Mouse (Mus musculus): ENCODE data around the gene Tecr. TPM values are rescaled to one million over a fixed set of nuclear protein-coding genes. Genes with fewer than 3 reads are reported as not detected.
"Not testable (repeated sequence)": the region's sequence is repeated elsewhere in the genome, so short reads cannot be mapped to it uniquely, and the experiment has no call there.

Gene Tecr
- total and polyA plus RNA-seq, 3 experiments: 74.2 to 229 TPM; not detected in 1

DNA sequence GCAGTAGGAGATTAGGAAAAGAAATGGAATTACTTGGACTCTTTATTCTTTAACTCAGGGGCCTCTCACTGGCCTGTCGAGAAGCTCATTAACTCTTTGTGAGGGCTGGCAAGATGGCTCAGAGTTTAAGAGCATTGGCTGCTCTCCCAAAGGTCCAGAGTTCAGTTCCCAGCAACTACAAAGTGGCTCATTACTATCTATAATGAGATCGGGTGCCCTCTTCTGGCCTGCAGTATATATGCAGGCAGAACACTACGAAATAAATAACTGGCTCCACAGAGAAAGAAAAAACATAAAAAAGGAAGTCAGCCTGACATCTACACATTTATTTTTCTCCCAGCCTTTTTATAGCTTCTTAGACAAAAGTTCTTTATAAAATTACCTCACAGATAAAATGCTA, 11.4 kb downstream of the Tecr start (continued):
- no peak for TF ChIP-seq ZKSCAN1 (IDR thresholded peaks at IDR 0.05; ENCODE audit: low read depth, low read length)
- TF ChIP-seq MYB (IDR thresholded peaks at IDR 0.05; ENCODE audit: low read depth, low read length): no peak
- TF ChIP-seq E2F4 (IDR thresholded peaks at IDR 0.05; ENCODE audit: borderline replicate concordance, low read depth, low read length): no peak
- no peak for TF ChIP-seq MEF2A (IDR thresholded peaks at IDR 0.05; ENCODE audit: extremely low read depth, insufficient replicate concordance, low read depth, low read length, poor library complexity, severe bottlenecking)
- peak; percentile 41 for TF ChIP-seq RAD21 (IDR thresholded peaks at IDR 0.05; ENCODE audit: low read depth, low read length)

DNA sequence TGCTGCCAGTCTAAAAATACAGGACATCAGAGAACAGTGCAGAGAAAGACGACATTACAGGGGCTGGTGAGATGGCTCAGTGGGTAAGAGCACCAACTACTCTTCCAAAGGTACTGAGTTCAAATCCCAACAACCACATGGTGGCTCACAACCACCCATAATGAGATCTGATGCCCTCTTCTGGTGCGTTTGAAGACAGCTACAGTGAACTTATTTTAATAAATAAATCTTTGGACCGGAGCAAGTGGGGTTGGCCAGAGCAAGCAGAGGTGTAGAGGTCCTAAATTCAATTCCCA, 12.8 kb downstream of the Tecr start:
- H3K79me2 ChIP-seq (ENCODE audit: control insufficient read depth, insufficient read depth, low read length, poor library complexity): peaks cover 30% of the 10 kb centered on the region
- not testable (repeated sequence) for H3K9me3 ChIP-seq (replicated peaks; ENCODE audit: insufficient read depth, low read length); H3K36me3 ChIP-seq (ENCODE audit: control insufficient read depth in 1 of 2, insufficient read depth in 2 of 2, low read length in 2 of 2); H3K27me3 ChIP-seq (ENCODE audit: control insufficient read depth in 1 of 2, insufficient read depth in 2 of 2, low read length in 2 of 2); DNase-seq (ENCODE audit: low read depth, low spot score)
- H3K9ac ChIP-seq (ENCODE audit: control insufficient read depth, low read depth, low read length, poor library complexity, severe bottlenecking): peak overlapping the region; percentile 93
- H3K4me1 ChIP-seq (ENCODE audit: control insufficient read depth in 1 of 2, insufficient read depth in 2 of 2, low read length in 2 of 2): peaks cover 10 to 11% of the 10 kb centered on the region in 2 experiments
- H3K4me3 ChIP-seq (ENCODE audit: control insufficient read depth in 1 of 2, insufficient read depth in 1 of 2, low read depth in 2 of 2, low read length in 2 of 2): peak overlapping the region; percentile 71 to 91
- peak overlapping the region; percentile 96 for H3K27ac ChIP-seq (ENCODE audit: control insufficient read depth, low read depth, low read length)
- peak; percentile 82 for TF ChIP-seq TBP (IDR thresholded peaks at IDR 0.05; ENCODE audit: low read depth, low read length)
- 0 out of 6 replicates have a peak, but pooled peaks of 1 of the 3 experiments have one; percentile 7 for TF ChIP-seq CTCF (IDR thresholded peaks at IDR 0.05 in 2 of 3, conservative IDR thresholded peaks at IDR 0.05 in 1 of 3; ENCODE audit: control insufficient read depth in 1 of 3, insufficient read depth in 1 of 3, low read depth in 2 of 3, low read length in 3 of 3, poor library complexity in 1 of 3, severe bottlenecking in 1 of 3)

GRCm38 (mm10) chr8:83594167-83595049, 13.4 kb downstream of the Tecr start:
- Histone ChIP-seq H3K4me1 (ENCODE audit: control insufficient read depth in 1 of 2, insufficient read depth in 2 of 2, low read length in 2 of 2) (peaks cover 6 to 7% of the 10 kb centered on the region in 2 experiments; a peak in 3 of 4 replicates), H3K79me2 (ENCODE audit: control insufficient read depth, insufficient read depth, low read length, poor library complexity) (peaks cover 30% of the 10 kb centered on the region), H3K9me3 (replicated peaks; ENCODE audit: insufficient read depth, low read length) (no peaks in the 10 kb centered on the region), H3K4me3 (ENCODE audit: control insufficient read depth in 1 of 2, insufficient read depth in 1 of 2, low read depth in 2 of 2, low read length in 2 of 2) (peak overlapping the region; percentile 91 to 93), H3K9ac (ENCODE audit: control insufficient read depth, low read depth, low read length, poor library complexity, severe bottlenecking) (peak overlapping the region; percentile 93), H3K36me3 (ENCODE audit: control insufficient read depth in 1 of 2, insufficient read depth in 2 of 2, low read length in 2 of 2) (peaks cover 0 to 5% of the 10 kb centered on the region in 2 experiments; a peak in 1 of 4 replicates), H3K27ac (ENCODE audit: control insufficient read depth, low read depth, low read length) (peak overlapping the region; percentile 96), H3K27me3 (ENCODE audit: control insufficient read depth in 1 of 2, insufficient read depth in 2 of 2, low read length in 2 of 2) (no peaks in the 10 kb centered on the region)
- DNase-seq (ENCODE audit: low read depth, low spot score): peak; percentile 98
- TF ChIP-seq POLR2AphosphoS2 (IDR thresholded peaks at IDR 0.05; ENCODE audit: low read length) (peak; percentile 66), POLR2AphosphoS5 (IDR thresholded peaks at IDR 0.05; ENCODE audit: borderline replicate concordance, low read depth, low read length) (peak; percentile 39; the same call in 1 of the 2 replicates), USF2 (IDR thresholded peaks at IDR 0.05; ENCODE audit: borderline replicate concordance in 1 of 2, insufficient read depth in 1 of 2, low read depth in 1 of 2, low read length in 2 of 2) (no peak), JUND (IDR thresholded peaks at IDR 0.05; ENCODE audit: low read depth, low read length) (no peak), SMC3 (IDR thresholded peaks at IDR 0.05; ENCODE audit: low read depth, low read length) (no peak), NELFE (IDR thresholded peaks at IDR 0.05; ENCODE audit: low read depth, low read length) (peak; percentile 77), BHLHE40 (IDR thresholded peaks at IDR 0.05; ENCODE audit: borderline replicate concordance, low read depth, low read length) (no peak), POLR2A (IDR thresholded peaks at IDR 0.05; ENCODE audit: control insufficient read depth in 1 of 2, insufficient read depth in 1 of 2, low read depth in 1 of 2, low read length in 2 of 2, poor library complexity in 1 of 2) (peak; percentile 66 to 90), USF1 (IDR thresholded peaks at IDR 0.05; ENCODE audit: low read depth, low read length) (0 out of 2 replicates have a peak, but pooled peaks have one; percentile 30), MAFK (IDR thresholded peaks at IDR 0.05; ENCODE audit: borderline replicate concordance, low read depth, low read length) (no peak), UBTF (IDR thresholded peaks at IDR 0.05; ENCODE audit: borderline replicate concordance, insufficient read depth, low read depth, low read length) (no peak), GATA1 (IDR thresholded peaks at IDR 0.05; ENCODE audit: low read depth, low read length) (peak; percentile 60; the same call in 1 of the 2 replicates), GABPA (IDR thresholded peaks at IDR 0.05; ENCODE audit: low read depth, low read length) (no peak), HCFC1 (IDR thresholded peaks at IDR 0.05; ENCODE audit: low read depth, low read length) (peak; percentile 62), ZMIZ1 (IDR thresholded peaks at IDR 0.05; ENCODE audit: low read depth, low read length) (peak; percentile 35; the same call in 1 of the 2 replicates), MYB (IDR thresholded peaks at IDR 0.05; ENCODE audit: low read depth, low read length) (no peak), ETS1 (IDR thresholded peaks at IDR 0.05; ENCODE audit: low read depth, low read length) (no peak), SIN3A (IDR thresholded peaks at IDR 0.05; ENCODE audit: low read length) (peak; percentile 71), MXI1 (IDR thresholded peaks at IDR 0.05; ENCODE audit: low read depth, low read length) (no peak), CTCF (IDR thresholded peaks at IDR 0.05 in 2 of 3, conservative IDR thresholded peaks at IDR 0.05 in 1 of 3; ENCODE audit: control insufficient read depth in 1 of 3, insufficient read depth in 1 of 3, low read depth in 2 of 3, low read length in 3 of 3, poor library complexity in 1 of 3, severe bottlenecking in 1 of 3) (no peak), ZNF384 (IDR thresholded peaks at IDR 0.05; ENCODE audit: low read depth, low read length) (no peak; the same call in 1 of the 2 replicates), CHD2 (IDR thresholded peaks at IDR 0.05; ENCODE audit: low read length) (no peak)
